Mouse (Mus musculus) embryonic stem cell, embryonic (primary cell): ENCODE data around the gene Cirbp.

Experiments used
- CTCF ChIA-PET, 4 experiments: fragments of 300-600 bp in 2 of 4; fragments of 350-600 bp in 2 of 4; sonication (Branson Sonifier 250); formaldehyde crosslinking; loops; one replicate each; lab custom pipeline; 2022; ENCODE audit warnings: inconsistent platforms in 2 of 4; lab: Charles Lee
- POLR2A ChIA-PET, 4 experiments: fragments of 300-600 bp in 2 of 4; fragments of 350-600 bp in 2 of 4; sonication (Branson Sonifier 250); formaldehyde crosslinking; loops; one replicate each; lab custom pipeline; 2022; ENCODE audit warnings: antibody characterized with exemption in 4 of 4, inconsistent platforms in 1 of 4; lab: Charles Lee

The Cirbp gene

GRCm38 (mm10) chr10:80165392-80166128, at the start of gene Cirbp:
TSS of gene Cirbp (plus strand) at chr10:80165985.
- POLR2A ChIA-PET = interaction anchor here (0.5 to 16.3 kb wide), 53 partner anchors 9 to 577 kb away, joined by 3 to 321 read pairs (median 4); partner anchors contain the start of genes Midn (in 3 of the 4), Cbarp (in 2 of the 4), Dazap1 (in 2 of the 4) and Stk11 (in 2 of the 4)
- CTCF ChIA-PET = interaction anchor here (0.5 to 3.2 kb wide), 56 partner anchors 10 to 372 kb away, joined by 3 to 98 read pairs (median 6); partner anchors contain the start of genes Cnn2 (in 2 of the 4), Midn (in 2 of the 4), Mum1 (in 2 of the 4) and Tmem259 (in 2 of the 4)

GRCm38 (mm10) chr10:80116563-80116926, 49.2 kb upstream of the Cirbp start:
- CTCF ChIA-PET = interaction anchor here in 3 of 4 experiments (0.6 to 1.0 kb wide), 4 partner anchors 16 to 77 kb away, joined by 3 to 7 read pairs (median 4); no protein-coding TSS in a partner anchor
- POLR2A ChIA-PET = interaction anchor here in 3 of 4 experiments (0.6 to 3.4 kb wide), 34 partner anchors 7 to 641 kb away, joined by 3 to 38 read pairs (median 4); partner anchors contain the start of genes Cbarp (in 2 of the 3), Tmem259 (in 2 of the 3), Cirbp (in 1 of the 3) and Med16 (in 1 of the 3)

- POLR2A ChIA-PET = interaction anchor here in 3 of 4 experiments (0.6 to 3.4 kb wide), 43 partner anchors 8 to 641 kb away, joined by 3 to 38 read pairs (median 4); partner anchors contain the start of genes Cbarp (in 3 of the 3), Sbno2 (in 2 of the 3), Tmem259 (in 2 of the 3) and 1600002K03Rik (in 1 of the 3)
- CTCF ChIA-PET = interaction anchor here in 3 of 4 experiments (0.6 to 1.5 kb wide), 8 partner anchors 15 to 305 kb away, joined by 3 to 14 read pairs (median 4); no protein-coding TSS in a partner anchor
These were observed 48.7 kb upstream of the Cirbp start for GRCm38 (mm10) chr10:80116927-80117691.

- CTCF ChIA-PET = interaction anchor here in 3 of 4 experiments (0.6 to 1.5 kb wide), 8 partner anchors 47 to 442 kb away, joined by 3 to 14 read pairs (median 4); no protein-coding TSS in a partner anchor
- POLR2A ChIA-PET = interaction anchor here in 3 of 4 experiments (0.6 to 3.4 kb wide), 29 partner anchors 9 to 210 kb away, joined by 3 to 38 read pairs (median 4); partner anchors contain the start of genes Cirbp (in 2 of the 3), Rps15 (in 2 of the 3), Sbno2 (in 2 of the 3) and 1600002K03Rik (in 1 of the 3)
These were observed 48.0 kb upstream of the Cirbp start for GRCm38 (mm10) chr10:80117736-80118135.

DNA sequence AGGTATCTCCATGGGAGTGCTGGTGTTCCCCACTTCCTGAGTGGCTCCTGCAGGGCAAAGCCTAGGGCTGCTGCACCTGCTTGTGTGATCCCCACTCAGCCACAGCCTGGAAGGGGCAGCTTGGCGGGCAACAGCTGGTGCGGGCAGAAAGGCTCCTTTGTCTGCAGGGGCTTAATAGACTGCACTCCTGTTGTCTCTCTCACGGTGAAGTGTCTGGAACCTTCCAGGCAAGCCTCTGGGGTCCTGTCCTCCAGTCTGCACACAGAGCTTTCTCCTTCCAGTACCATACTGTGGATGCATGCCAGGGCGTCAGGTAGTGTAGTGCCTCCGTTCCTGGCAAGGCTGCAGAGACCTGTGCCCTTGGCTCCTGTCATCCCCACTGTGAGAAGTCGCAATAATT, 47.2 kb upstream of the Cirbp start:
- POLR2A ChIA-PET = interaction anchor here (0.6 to 3.4 kb wide), 21 partner anchors 10 to 378 kb away, joined by 3 to 38 read pairs (median 4); partner anchors contain the start of genes Cirbp (in 2 of the 4), Rps15 (in 2 of the 4), Sbno2 (in 2 of the 4) and 1600002K03Rik (in 1 of the 4)
- CTCF ChIA-PET = interaction anchor here in 2 of 4 experiments (0.6 to 1.5 kb wide), 5 partner anchors 46 to 442 kb away, joined by 3 to 5 read pairs (median 4); no protein-coding TSS in a partner anchor

DNA sequence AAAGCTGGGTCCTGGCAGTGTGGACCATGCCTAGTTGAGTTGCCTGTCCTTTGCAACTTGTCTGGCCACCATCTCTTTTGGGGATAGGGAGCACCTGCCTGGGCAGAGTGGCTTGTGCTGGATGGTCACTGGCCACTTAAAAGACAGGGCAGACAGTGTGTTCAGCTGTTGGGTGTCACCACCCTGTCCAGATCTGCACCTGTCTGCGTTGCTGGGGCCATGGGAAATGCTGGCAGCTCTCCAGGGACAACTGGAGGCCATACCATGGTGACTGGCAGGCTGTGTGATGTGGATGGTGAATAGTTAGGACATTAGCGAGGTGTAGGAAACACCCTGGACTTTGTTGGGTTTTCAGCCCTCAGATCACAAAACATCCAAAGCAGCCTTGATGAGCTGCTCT, 45.6 kb upstream of the Cirbp start:
- ChIA-PET POLR2A (interaction anchor here in 3 of 4 experiments (0.5 to 1.6 kb wide), 10 partner anchors 10 to 149 kb away, joined by 3 to 9 read pairs (median 4); partner anchors contain the start of genes Grin3b (in 1 of the 3) and Tmem259 (in 1 of the 3)), CTCF (interaction anchor here in 1 of 4 experiments (0.9 to 1.2 kb wide), 2 partner anchors 135 to 160 kb away, joined by 3 to 4 read pairs; partner anchors contain the start of gene Wdr18)

- CTCF ChIA-PET = no interaction called here
These were observed 44.1 kb upstream of the Cirbp start for GRCm38 (mm10) chr10:80121639-80122038.

DNA sequence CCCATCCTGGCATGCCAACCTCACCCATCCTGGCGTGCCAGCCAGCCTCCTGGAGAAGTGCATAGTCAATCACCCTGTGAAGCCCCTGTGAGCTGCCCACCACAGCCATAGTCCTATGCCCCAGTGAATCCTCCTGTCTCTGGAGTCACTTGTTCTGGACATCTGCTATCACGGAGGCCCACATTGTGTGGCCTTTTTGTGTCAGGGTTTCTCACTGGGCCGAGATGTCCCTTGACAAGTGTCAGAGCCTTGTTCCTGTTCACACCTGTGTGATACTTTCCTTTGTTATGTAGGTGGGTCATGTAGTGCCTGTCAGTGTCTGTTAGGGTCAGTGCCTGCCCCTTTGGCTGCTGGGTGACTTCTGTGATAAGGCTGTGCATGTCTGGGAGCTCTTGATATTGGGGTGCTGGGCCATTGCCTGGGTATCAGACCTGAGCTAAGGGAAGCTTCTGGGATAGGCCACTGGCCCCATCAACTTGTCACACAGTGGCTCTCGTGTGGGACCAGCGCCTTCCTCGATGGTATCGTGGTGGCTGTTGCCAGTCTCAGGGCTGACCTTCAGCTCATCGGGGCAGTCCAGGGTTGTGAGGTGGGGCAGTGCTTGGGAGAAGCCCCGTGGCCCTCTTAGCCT, 41.7 kb upstream of the Cirbp start:
- ChIA-PET POLR2A (interaction anchor here in 2 of 4 experiments (0.6 to 2.2 kb wide), 11 partner anchors 9 to 378 kb away, joined by 3 to 10 read pairs (median 4); partner anchors contain the start of genes Stk11 (in 2 of the 2) and Polrmt (in 1 of the 2)), CTCF (interaction anchor here in 2 of 4 experiments (0.6 to 0.7 kb wide), 2 partner anchors 23 to 165 kb away, joined by 3 read pairs; no protein-coding TSS in a partner anchor)

More at GRCm38 (mm10) chr10:80121639-80122038, 44.1 kb upstream of the Cirbp start:
- POLR2A ChIA-PET = interaction anchor here in 2 of 4 experiments (1.5 to 1.6 kb wide), 2 partner anchors 9 to 18 kb away, joined by 3 to 9 read pairs; no protein-coding TSS in a partner anchor

GRCm38 (mm10) chr10:80127920-80128319, 37.9 kb upstream of the Cirbp start:
- ChIA-PET CTCF (no interaction called here), POLR2A (interaction anchor here in 3 of 4 experiments (0.5 to 5.7 kb wide), 16 partner anchors 9 to 143 kb away, joined by 3 to 38 read pairs (median 4); partner anchors contain the start of genes Cbarp (in 2 of the 3) and Stk11 (in 1 of the 3))

DNA sequence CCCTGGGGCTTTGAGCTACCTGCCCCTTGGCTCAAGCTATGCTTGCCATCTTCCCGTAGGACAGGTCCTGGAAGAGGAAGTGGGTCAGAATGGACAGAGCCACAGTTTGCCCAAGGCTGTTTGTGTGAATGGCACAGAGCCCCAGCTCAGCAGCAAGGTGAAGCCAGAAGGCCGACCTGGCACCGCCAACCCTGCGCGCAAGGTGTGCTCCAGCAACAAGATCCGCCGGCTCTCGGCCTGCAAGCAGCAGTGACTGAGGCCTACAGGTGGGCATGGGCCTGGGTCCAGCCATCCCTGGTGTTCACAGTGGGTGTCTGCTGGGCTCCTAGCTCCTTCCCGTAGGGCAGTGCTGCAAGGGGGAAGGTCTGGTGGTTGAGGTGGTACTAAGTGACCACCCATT, 35.9 kb upstream of the Cirbp start:
- ChIA-PET POLR2A (interaction anchor here (0.6 to 5.7 kb wide), 49 partner anchors 9 to 276 kb away, joined by 3 to 38 read pairs (median 5); partner anchors contain the start of genes Stk11 (in 3 of the 4), Cbarp (in 2 of the 4), Ptbp1 (in 2 of the 4) and Cirbp (in 1 of the 4)), CTCF (interaction anchor here in 2 of 4 experiments (0.8 to 1.4 kb wide), 5 partner anchors 32 to 246 kb away, joined by 3 to 4 read pairs (median 4); partner anchors contain the start of gene Wdr18 (in 1 of the 2))

DNA sequence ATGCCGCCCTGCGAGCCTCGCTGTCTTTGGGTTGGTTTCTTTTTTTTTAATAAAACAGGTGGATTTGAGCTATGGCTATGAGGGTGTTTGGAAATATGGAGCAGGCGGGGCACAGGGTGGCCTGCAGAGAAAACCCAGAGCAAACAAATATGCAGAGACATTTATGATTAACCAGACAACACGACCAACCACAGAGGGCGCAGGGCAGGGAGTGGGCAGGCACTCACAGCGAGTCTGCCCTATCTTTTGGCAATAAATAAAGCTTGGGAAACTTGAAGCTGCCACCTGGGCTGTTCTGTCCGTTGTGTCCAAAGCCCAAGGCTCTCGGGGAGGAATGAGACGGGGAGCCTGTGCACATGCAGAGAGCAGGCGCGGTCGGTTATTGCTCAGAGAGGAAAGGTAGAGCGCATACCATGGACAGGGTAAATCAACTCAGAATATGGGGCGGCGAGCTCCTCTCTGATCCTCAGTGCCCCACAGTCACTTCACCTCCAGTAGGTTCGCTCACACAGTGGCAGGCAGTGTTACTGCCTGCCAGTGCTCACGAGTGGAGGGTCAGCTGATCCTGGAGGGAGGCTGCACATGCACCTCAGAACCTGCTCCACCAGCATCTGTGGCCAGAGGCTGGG, 35.3 kb upstream of the Cirbp start:
- ChIA-PET POLR2A (interaction anchor here (0.6 to 5.7 kb wide), 51 partner anchors 9 to 276 kb away, joined by 3 to 38 read pairs (median 5); partner anchors contain the start of genes Stk11 (in 3 of the 4), Cbarp (in 2 of the 4), Cirbp (in 2 of the 4) and Ptbp1 (in 2 of the 4)), CTCF (interaction anchor here in 3 of 4 experiments (1.1 to 1.4 kb wide), 4 partner anchors 31 to 245 kb away, joined by 3 to 4 read pairs (median 4); no protein-coding TSS in a partner anchor)

DNA sequence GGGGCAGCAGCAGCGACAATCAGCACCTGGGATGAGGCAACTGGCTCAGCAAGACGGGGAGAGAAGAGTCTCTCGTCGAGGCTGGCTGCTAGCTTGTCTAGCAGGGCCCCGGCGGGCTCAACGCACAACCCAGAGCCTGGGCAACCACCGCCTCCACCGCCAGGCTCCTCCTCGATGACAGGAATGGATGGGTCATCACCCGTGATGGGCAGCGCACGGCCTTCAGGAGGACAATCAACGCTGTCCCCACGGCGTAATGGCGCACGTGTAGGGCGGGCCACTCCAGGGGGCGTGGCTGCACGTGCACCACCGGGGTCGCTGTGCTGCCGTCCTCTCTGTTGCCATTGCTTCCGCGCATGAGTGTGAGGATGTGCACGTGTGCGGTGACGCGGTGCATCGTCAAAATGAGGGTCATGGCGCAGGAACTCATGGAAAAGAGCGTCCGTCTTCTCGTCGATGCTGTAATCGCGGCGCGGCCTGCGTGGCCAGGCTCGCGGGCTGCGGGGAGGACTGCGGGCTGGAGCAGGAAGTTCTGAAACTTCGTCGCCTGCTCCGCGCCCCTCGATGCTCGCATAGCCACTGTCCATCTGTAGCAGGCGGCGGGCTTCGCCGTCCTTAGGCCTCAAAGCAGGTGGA, 34.4 kb upstream of the Cirbp start:
- ChIA-PET POLR2A (interaction anchor here (0.9 to 5.7 kb wide), 36 partner anchors 8 to 267 kb away, joined by 3 to 38 read pairs (median 5); partner anchors contain the start of genes Stk11 (in 3 of the 4), Cirbp (in 2 of the 4), Sbno2 (in 2 of the 4) and Tmem259 (in 2 of the 4)), CTCF (interaction anchor here in 2 of 4 experiments (1.1 to 1.4 kb wide), 2 partner anchors 34 to 147 kb away, joined by 3 to 4 read pairs; no protein-coding TSS in a partner anchor)

DNA sequence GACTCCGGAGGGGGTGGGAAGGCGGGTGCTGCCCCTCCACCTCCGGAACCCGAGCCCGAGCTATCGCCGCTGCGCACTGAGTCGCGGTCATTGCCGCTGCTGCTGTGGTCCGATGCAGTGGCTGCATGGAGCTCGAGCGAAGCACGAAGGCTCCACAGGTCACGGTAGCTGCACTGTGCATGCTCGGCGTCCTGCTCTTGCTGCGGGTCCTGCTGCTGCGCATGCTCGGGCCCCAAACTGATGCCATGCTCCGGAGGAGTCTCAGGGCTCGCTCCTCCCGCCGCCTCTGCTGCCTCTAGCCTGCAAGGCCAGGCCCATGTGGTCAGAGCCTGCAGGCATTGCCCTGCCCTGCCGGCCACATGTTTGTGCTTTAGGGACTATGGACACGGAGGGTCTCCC, 33.8 kb upstream of the Cirbp start:
- ChIA-PET CTCF (no interaction called here), POLR2A (interaction anchor here in 3 of 4 experiments (0.6 to 5.7 kb wide), 12 partner anchors 9 to 161 kb away, joined by 3 to 29 read pairs (median 4); partner anchors contain the start of genes Cbarp (in 1 of the 3), Cirbp (in 1 of the 3), Grin3b (in 1 of the 3) and Stk11 (in 1 of the 3))

- CTCF ChIA-PET = interaction anchor here in 1 of 4 experiments (1.2 kb wide), 1 partner anchor 12 kb away, joined by 3 read pairs; no protein-coding TSS in a partner anchor
- POLR2A ChIA-PET = interaction anchor here in 3 of 4 experiments (0.5 to 5.7 kb wide), 17 partner anchors 8 to 174 kb away, joined by 3 to 27 read pairs (median 4); partner anchors contain the start of genes Stk11 (in 2 of the 3), Cbarp (in 1 of the 3) and Wdr18 (in 1 of the 3)
These were observed 32.4 kb upstream of the Cirbp start for GRCm38 (mm10) chr10:80133226-80133849.
